Mouse (Mus musculus): Measurements from ENCODE around the gene Suv39h1.
"Not testable (repeated sequence)": the region's sequence is repeated elsewhere in the genome, so short reads cannot be mapped to it uniquely, and the experiment has no call there.

The Suv39h1 gene

GRCm38 (mm10) chrX:8026811-8027210 lies 47.7 kb downstream of the Suv39h1 start:
- no peak for DNase-seq (ENCODE audit: low spot score)

GRCm38 (mm10) chrX:8024795-8025194 lies 49.8 kb downstream of the Suv39h1 start:
- DNase-seq (ENCODE audit: low spot score): no peak

- DNase-seq (ENCODE audit: low spot score): no peak
Observed at GRCm38 (mm10) chrX:8020111-8020778, 54.3 kb downstream of the Suv39h1 start.

- DNase-seq (ENCODE audit: low spot score): no peak
Observed at GRCm38 (mm10) chrX:8018286-8018685, 56.3 kb downstream of the Suv39h1 start, which contains the start of gene Glod5. Gene Glod5, minus strand, starts transcription at chrX:8018492.

- DNase-seq (ENCODE audit: low spot score): no peak
Observed at GRCm38 (mm10) chrX:8017142-8017541, 57.4 kb downstream of the Suv39h1 start.

GRCm38 (mm10) chrX:8015675-8016074 lies 58.9 kb downstream of the Suv39h1 start:
- not testable (repeated sequence) for DNase-seq (ENCODE audit: low spot score)

GRCm38 (mm10) chrX:8013569-8014314 lies 60.8 kb downstream of the Suv39h1 start:
- no peak for DNase-seq (ENCODE audit: low spot score)

- DNase-seq (ENCODE audit: low spot score): no peak
Observed at GRCm38 (mm10) chrX:8013157-8013556, 61.4 kb downstream of the Suv39h1 start.

All from urinary bladder, postnatal 10 days (tissue).